Mouse (Mus musculus): ENCODE measurements at regions not wholly inside any gene's neighbourhood (a gene's known extent, or its start where the extent isn't known, plus 50 kb on each side); places are given as distances from the start of the nearest gene placed in this dataset.

DNA sequence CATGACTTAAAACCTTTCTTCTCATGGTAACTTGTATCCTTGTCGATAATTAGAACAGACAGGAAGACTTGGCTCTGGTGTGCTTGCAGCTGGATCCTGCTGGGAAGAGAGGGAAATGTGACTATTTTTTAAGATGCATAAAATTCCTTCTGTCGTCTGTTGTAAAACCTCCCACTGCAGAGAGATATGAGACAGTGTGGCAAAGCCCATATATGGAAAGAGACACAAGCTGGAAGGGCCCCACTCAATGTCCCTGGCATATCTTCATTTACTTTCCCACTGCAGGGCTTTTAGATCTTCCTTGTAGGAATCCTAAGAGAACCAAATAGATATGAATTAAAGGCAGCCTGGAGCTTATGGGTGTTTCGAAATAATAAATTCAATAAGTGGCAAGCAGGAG lies 87.8 kb downstream of the Dad1 start:
- 37% methylated on average over 3 of the region's 3 CpGs for WGBS
- ATAC-seq (ENCODE audit: borderline replicate concordance, extremely low read depth, low FRiP score, low TSS enrichment) = no peak
- Histone ChIP-seq H3K9ac (no peak overlapping the region), H3K4me3 (no peak overlapping the region), H3K4me2 (no peak overlapping the region), H3K4me1 (peaks cover 10% of the 10 kb centered on the region; the same call in 1 of the 2 replicates), H3K27ac (no peak overlapping the region), H3K36me3 (no peaks in the 10 kb centered on the region), H3K27me3 (no peaks in the 10 kb centered on the region), H3K9me3 (no peaks in the 10 kb centered on the region)

DNA sequence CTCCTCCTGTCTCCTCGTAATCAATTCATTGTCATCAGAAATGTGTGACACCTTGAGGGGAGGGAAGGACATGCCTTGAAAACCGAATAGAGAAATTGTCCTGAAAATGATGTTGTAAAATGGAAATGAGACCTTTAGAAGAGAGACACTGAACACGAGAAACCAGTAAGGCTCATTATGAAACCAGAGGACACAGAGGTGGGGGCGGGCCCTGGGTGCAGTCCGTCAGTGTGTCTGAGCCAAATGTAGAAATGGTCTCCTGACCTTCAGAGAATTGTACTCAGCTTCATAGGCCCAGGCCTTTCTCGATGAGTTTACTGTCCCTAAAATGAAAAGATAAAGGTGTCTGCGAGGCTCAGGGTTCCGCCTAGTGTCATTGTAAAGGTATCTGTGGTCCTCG lies 89.0 kb downstream of the Dad1 start:
- no peaks in the 10 kb centered on the region for H3K9me3 ChIP-seq
- no peak overlapping the region for H3K4me3 ChIP-seq
- no peaks in the 10 kb centered on the region for H3K36me3 ChIP-seq
- H3K27me3 ChIP-seq = no peaks in the 10 kb centered on the region
- peaks cover 10% of the 10 kb centered on the region; the same call in 1 of the 2 replicates for H3K4me1 ChIP-seq
- WGBS = 85% methylated on average over 9 of the region's 9 CpGs
- no peak overlapping the region for H3K27ac ChIP-seq
- H3K9ac ChIP-seq = no peak overlapping the region
- H3K4me2 ChIP-seq = no peak overlapping the region
- ATAC-seq (ENCODE audit: borderline replicate concordance, extremely low read depth, low FRiP score, low TSS enrichment) = no peak

DNA sequence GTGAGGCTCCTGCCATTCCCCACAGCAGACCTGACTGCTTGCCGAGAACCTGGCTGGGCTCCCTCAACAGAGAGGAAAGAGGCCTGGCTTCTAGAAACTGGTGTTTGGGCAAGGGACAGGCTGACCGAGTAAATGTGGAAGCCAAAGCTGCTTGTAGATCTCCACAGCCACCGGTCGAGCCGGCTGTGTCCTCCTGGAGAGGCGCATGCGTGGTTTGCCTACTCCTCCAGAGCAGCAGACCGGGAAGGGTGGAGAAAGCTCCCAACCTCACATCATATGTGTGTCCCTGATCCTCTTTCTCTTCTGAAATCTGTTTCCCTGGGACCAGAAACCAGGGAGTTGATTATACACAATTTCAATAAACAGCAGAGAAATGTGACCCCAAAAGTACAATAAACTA lies 92.0 kb downstream of the Dad1 start:
- no peaks in the 10 kb centered on the region for H3K9me3 ChIP-seq
- H3K4me2 ChIP-seq = no peak overlapping the region
- peaks cover 10% of the 10 kb centered on the region; the same call in 1 of the 2 replicates for H3K4me1 ChIP-seq
- no peak overlapping the region for H3K9ac ChIP-seq
- no peak for ATAC-seq (ENCODE audit: borderline replicate concordance, extremely low read depth, low FRiP score, low TSS enrichment)
- H3K36me3 ChIP-seq = no peaks in the 10 kb centered on the region
- H3K4me3 ChIP-seq = no peak overlapping the region
- no peaks in the 10 kb centered on the region for H3K27me3 ChIP-seq
- 58% methylated on average over 8 of the region's 8 CpGs for WGBS
- no peak overlapping the region for H3K27ac ChIP-seq

DNA sequence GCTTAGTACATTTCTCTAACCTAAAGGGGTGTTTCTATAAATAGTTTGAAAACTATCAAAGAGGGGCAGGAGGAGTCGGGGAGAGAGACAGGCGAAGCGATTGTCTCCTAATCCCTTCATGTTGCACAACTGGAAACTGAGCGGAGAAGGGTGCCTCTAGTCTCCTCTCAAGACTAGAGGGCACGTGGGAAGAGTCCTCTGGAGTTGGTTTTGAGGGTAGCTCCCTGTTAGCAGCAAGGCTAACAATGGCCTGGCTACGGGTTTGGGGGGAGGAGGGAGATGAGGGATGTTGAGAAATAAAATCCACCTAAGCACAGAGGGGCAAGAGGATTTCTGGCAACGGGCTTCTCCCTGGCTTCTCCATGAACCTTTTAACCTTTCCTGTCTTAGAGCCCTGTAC lies 92.7 kb downstream of the Dad1 start:
- Histone ChIP-seq H3K9ac (no peak overlapping the region), H3K36me3 (no peaks in the 10 kb centered on the region), H3K4me2 (no peak overlapping the region), H3K27ac (no peak overlapping the region), H3K4me1 (peaks cover 10% of the 10 kb centered on the region; the same call in 1 of the 2 replicates), H3K27me3 (no peaks in the 10 kb centered on the region), H3K4me3 (no peak overlapping the region), H3K9me3 (no peaks in the 10 kb centered on the region)
- WGBS = 58% methylated on average over 7 of the region's 7 CpGs
- no peak for ATAC-seq (ENCODE audit: borderline replicate concordance, extremely low read depth, low FRiP score, low TSS enrichment)

DNA sequence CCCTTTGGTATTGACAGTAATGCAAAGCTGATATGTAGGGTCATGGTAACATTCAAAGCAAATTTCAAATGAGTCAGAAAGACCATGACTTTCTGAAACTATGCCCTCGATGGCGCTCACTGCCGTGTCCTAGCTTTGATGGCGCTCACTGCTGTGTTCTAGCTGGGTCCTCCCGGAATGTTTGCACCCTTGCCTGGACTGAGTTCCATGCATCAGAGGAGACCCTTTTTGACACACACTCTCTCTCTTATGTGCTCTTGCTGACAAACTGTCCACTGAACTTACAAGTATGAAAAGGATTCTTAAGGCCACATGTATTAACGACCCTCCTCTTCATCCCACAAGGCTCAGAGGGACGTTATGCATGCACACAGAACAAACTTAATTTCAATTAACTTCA lies 94.1 kb downstream of the Dad1 start:
- Histone ChIP-seq H3K4me3 (no peak overlapping the region), H3K27me3 (no peaks in the 10 kb centered on the region; the same call in none of the 2 replicates), H3K4me2 (no peak overlapping the region), H3K9ac (no peak overlapping the region), H3K36me3 (no peaks in the 10 kb centered on the region), H3K4me1 (peaks cover 10% of the 10 kb centered on the region; the same call in 1 of the 2 replicates), H3K27ac (no peak overlapping the region), H3K9me3 (no peaks in the 10 kb centered on the region)
- 92% methylated on average over 7 of the region's 7 CpGs for WGBS
- ATAC-seq (ENCODE audit: borderline replicate concordance, extremely low read depth, low FRiP score, low TSS enrichment) = no peak

DNA sequence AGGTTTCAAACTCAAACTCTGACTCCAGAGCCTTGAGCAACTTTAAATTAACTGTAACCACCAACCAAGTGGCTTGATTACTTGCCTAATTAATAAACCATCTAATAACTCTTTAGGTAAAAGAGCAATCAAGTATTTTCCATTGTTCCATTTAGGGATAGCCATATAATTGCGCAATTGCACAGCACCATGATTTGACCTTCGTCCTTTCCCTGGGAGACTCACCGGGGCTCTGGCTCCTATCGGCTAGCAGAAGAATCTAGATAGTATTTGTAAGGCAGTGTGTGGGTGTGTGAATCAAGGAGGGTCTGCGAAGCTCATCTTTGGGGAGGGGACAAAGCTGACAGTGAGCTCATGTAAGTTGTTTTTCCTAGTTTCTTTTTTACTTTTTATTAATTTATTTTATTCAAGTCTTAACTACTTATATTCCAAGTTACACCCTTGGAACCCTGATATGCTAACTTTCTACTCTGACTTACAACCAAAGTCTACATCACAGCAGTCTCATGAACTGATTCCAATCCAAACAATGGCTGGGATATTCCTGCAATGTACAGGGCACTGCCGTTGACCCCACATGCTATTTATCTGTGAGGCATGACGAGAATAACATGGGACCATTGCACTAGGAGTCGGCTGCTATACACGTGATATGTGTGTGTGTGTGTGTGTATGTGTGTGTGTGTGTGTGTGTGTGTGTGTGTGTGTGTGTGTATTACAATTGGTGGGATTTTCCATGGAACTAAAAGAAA lies 95.5 kb downstream of the Dad1 start:
- no peak overlapping the region for H3K4me2 ChIP-seq
- no peak overlapping the region for H3K4me3 ChIP-seq
- H3K27ac ChIP-seq = no peak overlapping the region
- H3K9me3 ChIP-seq = no peaks in the 10 kb centered on the region
- H3K27me3 ChIP-seq = peaks cover 7% of the 10 kb centered on the region
- WGBS = 69% methylated on average over 9 of the region's 9 CpGs
- no peaks in the 10 kb centered on the region for H3K36me3 ChIP-seq
- no peak overlapping the region for H3K9ac ChIP-seq
- ATAC-seq (ENCODE audit: borderline replicate concordance, extremely low read depth, low FRiP score, low TSS enrichment) = no peak
- peaks cover 10% of the 10 kb centered on the region; the same call in 1 of the 2 replicates for H3K4me1 ChIP-seq

DNA sequence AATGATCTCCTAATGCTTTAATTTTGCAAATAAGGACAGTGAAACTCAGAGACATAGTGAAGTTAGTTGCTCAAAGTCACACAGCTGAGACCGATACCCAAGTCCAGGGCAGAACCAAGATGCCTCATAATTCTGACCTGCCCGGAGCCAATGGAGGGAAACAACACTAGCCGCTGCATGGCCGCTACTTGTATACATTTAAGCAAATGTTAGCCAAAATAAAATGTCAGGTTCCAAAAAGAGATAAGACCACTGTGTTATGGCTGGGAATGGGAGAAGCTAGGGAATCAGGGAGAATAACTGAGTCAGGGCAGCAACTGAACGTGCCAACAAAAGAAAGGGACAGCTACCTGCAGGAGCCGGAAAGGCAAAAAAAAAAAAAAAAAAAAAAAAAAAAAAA lies 97.4 kb downstream of the Dad1 start:
- no peak overlapping the region for H3K27ac ChIP-seq
- H3K4me1 ChIP-seq = peaks cover 13% of the 10 kb centered on the region; the same call in 1 of the 2 replicates
- no peak overlapping the region for H3K4me3 ChIP-seq
- no peaks in the 10 kb centered on the region for H3K9me3 ChIP-seq
- WGBS = 79% methylated on average over 6 of the region's 6 CpGs
- peaks cover 7% of the 10 kb centered on the region for H3K27me3 ChIP-seq
- no peak for ATAC-seq (ENCODE audit: borderline replicate concordance, extremely low read depth, low FRiP score, low TSS enrichment)
- no peak overlapping the region for H3K4me2 ChIP-seq
- no peak overlapping the region for H3K9ac ChIP-seq
- H3K36me3 ChIP-seq = no peaks in the 10 kb centered on the region

DNA sequence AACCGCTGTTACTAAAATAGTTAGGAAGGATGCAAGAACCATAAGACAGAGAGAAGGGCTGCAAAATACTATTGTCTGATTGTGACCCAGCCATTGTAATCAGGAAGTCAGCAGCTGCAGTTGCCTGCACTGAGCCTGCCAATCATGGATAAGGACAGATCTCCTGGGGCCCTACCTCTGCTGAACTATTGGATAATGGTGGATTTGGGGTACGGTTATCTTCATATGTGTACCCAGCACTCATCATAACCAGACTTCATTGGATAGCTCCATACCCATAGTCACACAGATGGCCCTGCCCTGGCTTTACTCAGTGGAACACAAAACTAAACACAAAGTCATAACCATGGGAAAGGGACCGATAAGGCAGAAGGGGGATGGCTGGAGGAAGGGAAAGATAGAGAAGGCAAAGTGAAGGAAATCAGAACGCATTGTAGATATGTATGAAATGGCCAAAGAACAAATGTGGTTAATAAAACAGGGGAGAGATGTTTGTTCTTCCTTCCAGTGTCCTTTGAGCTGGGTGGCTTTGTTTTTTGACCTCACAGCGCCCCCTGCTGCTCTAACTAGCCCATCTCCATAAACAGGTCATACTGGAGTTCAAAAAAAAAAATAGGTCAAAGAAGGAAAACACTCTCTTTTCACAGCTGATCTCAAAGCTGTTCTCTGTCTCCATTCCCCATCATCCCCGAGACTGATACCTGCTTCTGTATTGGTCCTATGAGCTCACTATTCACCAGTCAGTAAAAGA lies 101.2 kb downstream of the Dad1 start:
- H3K9ac ChIP-seq = no peak overlapping the region
- peaks cover 7% of the 10 kb centered on the region for H3K27me3 ChIP-seq
- no peaks in the 10 kb centered on the region for H3K36me3 ChIP-seq
- H3K4me3 ChIP-seq = no peak overlapping the region
- H3K4me2 ChIP-seq = no peak overlapping the region
- no peaks in the 10 kb centered on the region for H3K9me3 ChIP-seq
- H3K27ac ChIP-seq = no peak overlapping the region
- peaks cover 9% of the 10 kb centered on the region; the same call in 1 of the 2 replicates for H3K4me1 ChIP-seq
- WGBS = 38% methylated on average over 6 of the region's 6 CpGs
- no peak; the same call in 1 of the 2 replicates for ATAC-seq (ENCODE audit: borderline replicate concordance, extremely low read depth, low FRiP score, low TSS enrichment)

DNA sequence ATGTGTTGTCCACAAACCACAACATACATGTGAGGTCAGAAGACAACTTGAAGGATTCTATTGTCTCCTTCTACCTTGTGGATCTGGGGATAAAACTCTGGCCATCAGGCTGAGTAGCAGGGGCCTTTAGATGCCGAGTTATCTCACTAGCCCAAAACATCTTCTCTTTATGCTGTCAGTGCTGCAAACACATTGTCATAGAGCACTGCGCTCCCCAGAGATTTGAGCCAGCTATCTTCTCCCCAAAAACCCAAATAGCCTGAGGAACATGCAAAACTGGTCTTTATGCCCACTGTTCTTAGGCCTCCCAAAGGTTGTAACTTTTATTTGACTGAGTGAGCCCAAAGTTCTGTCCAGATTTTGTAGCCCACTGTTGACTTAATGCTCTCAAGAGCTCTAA lies 102.0 kb downstream of the Dad1 start:
- Histone ChIP-seq H3K27me3 (peaks cover 7% of the 10 kb centered on the region), H3K4me3 (no peak overlapping the region), H3K4me1 (peaks cover 9% of the 10 kb centered on the region; the same call in 1 of the 2 replicates), H3K36me3 (no peaks in the 10 kb centered on the region), H3K27ac (no peak overlapping the region), H3K9ac (no peak overlapping the region), H3K4me2 (no peak overlapping the region), H3K9me3 (no peaks in the 10 kb centered on the region)
- no peak for ATAC-seq (ENCODE audit: borderline replicate concordance, extremely low read depth, low FRiP score, low TSS enrichment)
- 79% methylated on average over 2 of the region's 2 CpGs for WGBS

DNA sequence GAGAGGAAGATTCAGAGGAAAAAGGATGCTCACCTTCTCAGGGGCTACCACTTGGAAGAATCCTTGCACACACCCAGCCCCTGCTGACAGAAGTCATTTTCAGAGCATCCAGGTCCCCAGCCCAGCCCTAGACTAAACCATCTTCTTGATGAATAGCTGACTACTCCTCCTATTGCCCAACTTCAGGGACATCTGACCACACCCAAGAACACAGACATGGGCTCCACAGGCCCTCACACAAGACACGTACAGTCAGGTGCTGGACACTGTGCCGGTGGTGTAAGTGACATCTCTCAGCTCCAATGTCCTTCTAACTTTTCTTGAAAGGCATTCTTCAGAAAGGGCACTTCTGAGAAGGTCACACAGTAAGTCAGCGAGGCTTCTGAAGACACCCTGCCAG lies 102.6 kb downstream of the Dad1 start:
- 77% methylated on average over 3 of the region's 3 CpGs for WGBS
- no peaks in the 10 kb centered on the region for H3K36me3 ChIP-seq

DNA sequence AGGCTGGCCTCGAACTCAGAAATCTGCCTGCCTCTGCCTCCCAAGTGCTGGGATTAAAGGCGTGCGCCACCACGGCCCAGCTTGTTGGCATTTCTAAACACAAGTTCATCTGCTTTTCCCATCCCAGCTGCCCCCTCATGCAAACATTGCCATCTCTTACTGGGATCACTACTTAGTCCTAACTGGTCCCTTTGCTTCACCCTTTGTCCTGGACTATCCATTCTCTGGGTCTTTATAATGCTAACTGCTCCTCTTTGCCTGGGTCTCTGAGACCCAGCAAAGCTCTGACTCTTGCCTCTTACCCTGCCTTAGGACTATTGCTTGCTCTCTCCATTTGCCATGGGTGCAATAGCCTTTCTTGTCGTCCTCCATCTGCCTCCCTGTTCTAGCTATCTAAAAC lies 103.7 kb downstream of the Dad1 start:
- Histone ChIP-seq H3K4me2 (no peak overlapping the region), H3K9ac (no peak overlapping the region), H3K4me3 (no peak overlapping the region), H3K9me3 (no peaks in the 10 kb centered on the region), H3K4me1 (peaks cover 9% of the 10 kb centered on the region; the same call in 1 of the 2 replicates), H3K27me3 (peaks cover 7% of the 10 kb centered on the region; the same call in 1 of the 2 replicates), H3K27ac (no peak overlapping the region), H3K36me3 (no peaks in the 10 kb centered on the region)
- no peak for ATAC-seq (ENCODE audit: borderline replicate concordance, extremely low read depth, low FRiP score, low TSS enrichment)
- 81% methylated on average over 5 of the region's 5 CpGs for WGBS

More for the DNA sequence above, 102.6 kb downstream of the Dad1 start:
- H3K9ac ChIP-seq = no peak overlapping the region
- no peak overlapping the region for H3K27ac ChIP-seq
- no peaks in the 10 kb centered on the region for H3K9me3 ChIP-seq
- H3K4me3 ChIP-seq = no peak overlapping the region
- no peak overlapping the region for H3K4me2 ChIP-seq
- ATAC-seq (ENCODE audit: borderline replicate concordance, extremely low read depth, low FRiP score, low TSS enrichment) = no peak
- H3K27me3 ChIP-seq = peaks cover 7% of the 10 kb centered on the region
- H3K4me1 ChIP-seq = peaks cover 9% of the 10 kb centered on the region; the same call in 1 of the 2 replicates

DNA sequence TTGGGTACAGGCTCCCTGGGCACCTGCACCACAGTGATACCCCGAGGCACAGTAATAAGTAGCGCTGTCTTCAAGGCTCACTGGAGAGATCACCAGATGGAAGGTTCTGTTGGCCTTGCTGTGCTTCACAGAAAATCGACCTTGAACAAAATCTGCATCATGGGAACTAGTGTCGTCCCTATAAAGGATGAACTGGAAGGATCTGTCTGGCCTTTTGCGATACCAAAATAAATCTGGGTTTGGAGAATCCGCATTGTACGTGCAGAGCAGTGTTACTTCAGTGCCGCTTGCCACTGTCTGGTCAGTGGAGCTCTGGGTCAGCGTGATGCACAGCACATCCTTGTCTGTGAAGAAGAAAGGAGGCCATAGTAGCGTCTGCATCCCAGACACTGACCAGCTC lies 105.3 kb downstream of the Dad1 start:
- Histone ChIP-seq H3K4me2 (no peak overlapping the region), H3K27me3 (no peaks in the 10 kb centered on the region), H3K4me3 (no peak overlapping the region), H3K9me3 (no peaks in the 10 kb centered on the region), H3K36me3 (no peaks in the 10 kb centered on the region), H3K27ac (no peak overlapping the region), H3K4me1 (peaks cover 9% of the 10 kb centered on the region; the same call in 1 of the 2 replicates), H3K9ac (no peak overlapping the region)
- WGBS = 91% methylated on average over 10 of the region's 10 CpGs
- no peak for ATAC-seq (ENCODE audit: borderline replicate concordance, extremely low read depth, low FRiP score, low TSS enrichment)

Measured in lung, embryonic 15.5 days (tissue).